Mouse (Mus musculus): Measurements from ENCODE around the gene Exoc2.

Exoc2 gene

GRCm38 (mm10) chr13:30973501-30974246 is at the start of gene Exoc2, which contains the start of gene Gm5447:
Gene Exoc2, minus strand, starts transcription at chr13:30974093.
Gene Gm5447, plus strand, starts transcription at chr13:30974204.
- CTCF ChIA-PET: interaction anchor here (0.6 kb wide), 1 partner anchor 377 kb away, joined by 3 read pairs; no protein-coding TSS in a partner anchor

- CTCF ChIA-PET: no interaction called here
These were observed 49.8 kb upstream of the Exoc2 start for GRCm38 (mm10) chr13:31023664-31024063.

GRCm38 (mm10) chr13:31021927-31022326 is 48.0 kb upstream of the Exoc2 start:
- CTCF ChIA-PET: no interaction called here

- CTCF ChIA-PET: no interaction called here
These were observed 47.6 kb upstream of the Exoc2 start for GRCm38 (mm10) chr13:31021514-31021913.

- CTCF ChIA-PET: no interaction called here
These were observed 43.7 kb upstream of the Exoc2 start for GRCm38 (mm10) chr13:31017545-31017944.

GRCm38 (mm10) chr13:31004995-31005394 is 31.1 kb upstream of the Exoc2 start:
- CTCF ChIA-PET: no interaction called here

GRCm38 (mm10) chr13:31004458-31004857 is 30.6 kb upstream of the Exoc2 start:
- CTCF ChIA-PET: no interaction called here

GRCm38 (mm10) chr13:30999799-31000198 is 25.9 kb upstream of the Exoc2 start:
- CTCF ChIA-PET: no interaction called here

- CTCF ChIA-PET: interaction anchor here (0.8 kb wide), 1 partner anchor 26 kb away, joined by 8 read pairs; no protein-coding TSS in a partner anchor
These were observed 23.8 kb upstream of the Exoc2 start for GRCm38 (mm10) chr13:30997526-30998253.

GRCm38 (mm10) chr13:30994249-30994858 is 20.5 kb upstream of the Exoc2 start:
- CTCF ChIA-PET: interaction anchor here (1.0 kb wide), 1 partner anchor 13 kb away, joined by 3 read pairs; no protein-coding TSS in a partner anchor

- CTCF ChIA-PET: interaction anchor here (1.0 kb wide), 1 partner anchor 12 kb away, joined by 3 read pairs; no protein-coding TSS in a partner anchor
These were observed 19.9 kb upstream of the Exoc2 start for GRCm38 (mm10) chr13:30993819-30994218.

- CTCF ChIA-PET: no interaction called here
These were observed 16.3 kb upstream of the Exoc2 start for GRCm38 (mm10) chr13:30990233-30990632.

GRCm38 (mm10) chr13:30989710-30990109 is 15.8 kb upstream of the Exoc2 start:
- CTCF ChIA-PET: no interaction called here

- CTCF ChIA-PET: no interaction called here
These were observed 13.8 kb upstream of the Exoc2 start for GRCm38 (mm10) chr13:30987686-30988085.

GRCm38 (mm10) chr13:30986934-30987455 is 13.1 kb upstream of the Exoc2 start:
- CTCF ChIA-PET: no interaction called here

GRCm38 (mm10) chr13:30985598-30986466 is 11.9 kb upstream of the Exoc2 start:
- CTCF ChIA-PET: interaction anchor here (0.6 kb wide), 1 partner anchor 429 kb away, joined by 6 read pairs; no protein-coding TSS in a partner anchor

- CTCF ChIA-PET: no interaction called here
These were observed 11.3 kb upstream of the Exoc2 start for GRCm38 (mm10) chr13:30985275-30985597.

GRCm38 (mm10) chr13:30981666-30982065 is 7.8 kb upstream of the Exoc2 start:
- CTCF ChIA-PET: interaction anchor here (1.4 kb wide), 1 partner anchor 12 kb away, joined by 3 read pairs; no protein-coding TSS in a partner anchor

- CTCF ChIA-PET: no interaction called here
These were observed 4.3 kb upstream of the Exoc2 start for GRCm38 (mm10) chr13:30978224-30978623.

- CTCF ChIA-PET: no interaction called here
These were observed 2.7 kb upstream of the Exoc2 start for GRCm38 (mm10) chr13:30976536-30977084.

GRCm38 (mm10) chr13:30974247-30974630 is 346 bp upstream of the Exoc2 start:
- CTCF ChIA-PET: interaction anchor here (0.6 kb wide), 1 partner anchor 377 kb away, joined by 3 read pairs; no protein-coding TSS in a partner anchor
